Mouse (Mus musculus) midbrain, embryonic 14.5 days (tissue): ENCODE results near the gene Slc45a3. TPM values are rescaled to one million over a fixed set of nuclear protein-coding genes. Genes with fewer than 3 reads are reported as not detected.

Experiments used
- ATAC-seq: fragments of 200-750 bp; cut with Nextera tagmentation; 2 replicates; pipeline ENCODE4 v1.8.0; 2017; ENCODE audit warnings: moderate number of reproducible peaks, moderate library complexity; ENCODE audit not compliant: low FRiP score, low TSS enrichment
- DNase-seq: peaks from one replicate; pipeline ENCODE4 v3.0.0-alpha.2; 2015
- H3K27ac ChIP-seq: fragments of 300-500 bp; sonication (generic); replicated peaks from 2 replicates; pipeline ENCODE4 v1.5.1; 2014; ENCODE audit warnings: mild to moderate bottlenecking, low read depth, low read length, moderate library complexity
- H3K27me3 ChIP-seq: fragments of 300-500 bp; sonication (generic); 2 replicates; pipeline ENCODE4 v1.6.1; 2014; ENCODE audit warnings: low read length, control low read depth, mixed read lengths; ENCODE audit not compliant: control insufficient read depth, insufficient read depth
- H3K36me3 ChIP-seq: fragments of 300-500 bp; sonication (generic); 2 replicates; pipeline ENCODE4 v1.6.1; 2014; ENCODE audit warnings: low read length, control low read depth; ENCODE audit not compliant: control insufficient read depth, insufficient read depth
- H3K4me1 ChIP-seq: fragments of 300-500 bp; sonication (generic); 2 replicates; pipeline ENCODE4 v1.6.1; 2014; ENCODE audit warnings: mild to moderate bottlenecking, antibody characterized with exemption, low read length, control low read depth; ENCODE audit not compliant: control insufficient read depth, insufficient read depth
- H3K4me2 ChIP-seq: fragments of 300-500 bp; sonication (generic); 2 replicates; pipeline ENCODE4 v1.6.1; 2014; ENCODE audit warnings: mild to moderate bottlenecking, low read length, moderate library complexity
- H3K4me3 ChIP-seq: fragments of 300-500 bp; sonication (generic); replicated peaks from 2 replicates; pipeline ENCODE4 v1.5.1; 2014; ENCODE audit warnings: low read depth, low read length
- H3K9ac ChIP-seq: fragments of 300-500 bp; sonication (generic); replicated peaks from 2 replicates; pipeline ENCODE4 v1.6.1; 2014; ENCODE audit warnings: mild to moderate bottlenecking, low read length, moderate library complexity
- H3K9me3 ChIP-seq: fragments of 300-500 bp; sonication (generic); 2 replicates; pipeline ENCODE4 v1.6.1; 2016; ENCODE audit warnings: low read length, control low read depth, mixed read lengths; ENCODE audit not compliant: control insufficient read depth
- WGBS: fragments of 180-500 bp; shearing (Covaris S2); extraction: QIAGEN DNeasy Blood & Tissue Kit; methylation state at CpG from one replicate; pipeline ENCODE4 v1.1.7; 2014; 5-methylcytosine and 5-hydroxymethylcytosine counted together
- polyA plus RNA-seq: library from polyadenylated mRNA; unstranded; fragments of >200 nt; fragmentation: Nextera tagmentation; extraction: Ambion mirVana; gene quantifications from 2 replicates; pipeline ENCODE4 v1.2.1, GENCODE M21; 2014

Slc45a3 gene
- polyA plus RNA-seq, 1 experiment from 2014 or later = 6.4 TPM

DNA sequence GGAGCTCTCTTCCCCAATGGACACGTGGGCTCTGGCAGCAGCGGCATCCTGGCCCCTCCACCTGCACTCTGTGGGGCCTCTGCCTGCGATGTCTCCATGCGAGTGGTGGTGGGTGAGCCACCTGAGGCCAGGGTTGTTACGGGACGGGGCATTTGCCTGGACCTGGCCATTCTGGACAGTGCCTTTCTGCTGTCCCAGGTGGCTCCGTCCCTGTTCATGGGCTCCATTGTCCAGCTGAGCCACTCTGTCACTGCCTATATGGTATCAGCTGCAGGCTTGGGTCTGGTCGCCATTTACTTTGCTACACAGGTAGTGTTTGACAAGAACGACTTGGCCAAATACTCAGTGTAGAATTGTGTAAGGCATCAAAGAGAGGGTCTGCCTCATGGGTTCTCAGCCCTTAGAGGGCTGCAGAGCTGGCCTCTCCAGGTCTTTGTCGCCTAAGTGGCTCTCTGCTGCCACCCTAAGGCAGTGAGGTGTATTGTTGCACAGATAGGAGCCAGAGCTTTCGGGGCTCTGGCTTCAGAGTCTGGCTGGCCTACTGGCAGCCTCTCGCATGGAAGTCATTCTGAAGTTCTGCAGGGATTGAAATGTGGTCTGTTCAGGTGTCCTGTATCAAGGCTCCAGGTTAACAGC is 18.7 kb downstream of the Slc45a3 start:
- no peak overlapping the region for H3K9ac ChIP-seq
- ATAC-seq (peak; percentile 61), DNase-seq (peak; percentile 89)
- H3K27me3 ChIP-seq = no peaks in the 10 kb centered on the region
- 45% methylated on average over 12 of the region's 12 CpGs for WGBS
- no peak overlapping the region for H3K4me2 ChIP-seq
- H3K36me3 ChIP-seq = no peaks in the 10 kb centered on the region
- no peak overlapping the region for H3K4me3 ChIP-seq
- no peaks in the 10 kb centered on the region for H3K9me3 ChIP-seq
- no peaks in the 10 kb centered on the region for H3K4me1 ChIP-seq
- H3K27ac ChIP-seq = no peak overlapping the region

DNA sequence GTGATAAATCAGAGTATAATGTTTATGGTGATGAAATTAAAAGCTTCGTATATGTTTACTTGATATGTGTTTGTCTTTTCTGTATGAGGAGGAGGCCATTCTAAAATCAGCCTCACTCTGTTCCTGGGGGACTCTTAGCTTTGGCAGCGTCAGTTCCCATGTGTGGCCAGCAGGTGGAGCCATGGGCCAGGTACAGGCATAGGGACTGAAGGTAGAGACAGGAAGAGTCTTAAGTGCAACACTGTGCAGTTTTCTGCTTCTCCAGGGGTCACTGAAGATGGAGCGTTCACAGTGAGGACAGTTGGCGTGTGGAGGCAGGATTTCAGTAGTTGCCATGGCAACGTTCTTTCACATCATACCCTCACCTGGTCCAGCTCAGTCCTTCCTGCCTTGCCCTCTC is 20.1 kb downstream of the Slc45a3 start:
- Histone ChIP-seq H3K4me3 (no peak overlapping the region), H3K9ac (no peak overlapping the region), H3K27ac (no peak overlapping the region), H3K9me3 (no peaks in the 10 kb centered on the region), H3K27me3 (no peaks in the 10 kb centered on the region), H3K4me1 (no peaks in the 10 kb centered on the region), H3K36me3 (no peaks in the 10 kb centered on the region), H3K4me2 (no peak overlapping the region)
- WGBS = 19% methylated on average over 5 of the region's 5 CpGs
- DNase-seq (peak; percentile 88), ATAC-seq (peak; percentile 31; the same call in 1 of the 2 replicates)

DNA sequence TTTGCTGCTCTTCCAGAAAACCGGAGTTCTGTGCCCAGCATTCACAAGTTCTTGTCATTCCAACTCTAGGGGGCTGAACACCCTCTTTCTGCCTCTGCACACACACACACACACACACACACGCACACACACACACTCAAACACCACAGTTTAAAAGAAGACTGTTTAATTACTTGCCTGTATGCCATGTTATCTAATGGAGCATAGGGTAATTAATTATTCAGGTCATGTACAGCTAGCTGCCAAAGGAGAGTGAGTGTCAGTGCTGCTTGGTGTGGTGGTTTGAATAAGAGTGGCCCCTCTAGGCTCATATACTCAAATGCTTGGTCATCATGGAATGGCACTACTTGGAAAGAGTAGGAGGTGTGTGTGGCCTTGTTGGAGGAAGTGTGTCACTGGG is 21.0 kb downstream of the Slc45a3 start:
- no peaks in the 10 kb centered on the region for H3K9me3 ChIP-seq
- no peak for ATAC-seq
- H3K27me3 ChIP-seq = no peaks in the 10 kb centered on the region
- H3K4me3 ChIP-seq = no peak overlapping the region
- 85% methylated on average over 2 of the region's 2 CpGs for WGBS
- no peak for DNase-seq
- H3K36me3 ChIP-seq = no peaks in the 10 kb centered on the region
- no peaks in the 10 kb centered on the region for H3K4me1 ChIP-seq
- no peak overlapping the region for H3K9ac ChIP-seq
- H3K4me2 ChIP-seq = no peak overlapping the region
- no peak overlapping the region for H3K27ac ChIP-seq

DNA sequence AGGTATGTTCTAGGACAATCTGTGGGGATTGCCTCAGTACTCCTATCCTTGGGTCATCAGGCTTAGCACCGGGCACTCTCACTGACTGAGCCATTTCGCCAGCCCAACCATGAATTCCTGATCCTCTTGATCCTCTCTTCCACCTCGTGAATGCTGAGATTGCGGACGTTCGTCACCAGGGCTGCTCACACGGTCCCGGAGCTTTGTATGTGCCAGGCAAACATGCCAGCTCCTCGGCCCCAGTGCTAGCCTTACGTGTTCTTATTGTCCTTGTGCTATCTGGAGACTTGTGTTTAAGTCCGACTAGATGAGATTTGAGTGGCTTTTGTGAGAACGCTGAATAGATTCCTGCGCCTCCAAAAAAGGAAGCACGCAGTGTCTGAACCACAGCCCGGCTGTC is 24.7 kb downstream of the Slc45a3 start:
- no peak overlapping the region for H3K27ac ChIP-seq
- no peak overlapping the region for H3K9ac ChIP-seq
- no peak overlapping the region for H3K4me3 ChIP-seq
- H3K27me3 ChIP-seq = no peaks in the 10 kb centered on the region
- no peaks in the 10 kb centered on the region for H3K36me3 ChIP-seq
- no peak overlapping the region for H3K4me2 ChIP-seq
- no peak for DNase-seq
- no peaks in the 10 kb centered on the region for H3K4me1 ChIP-seq
- WGBS = 59% methylated on average over 15 of the region's 15 CpGs
- no peak for ATAC-seq
- no peaks in the 10 kb centered on the region for H3K9me3 ChIP-seq

DNA sequence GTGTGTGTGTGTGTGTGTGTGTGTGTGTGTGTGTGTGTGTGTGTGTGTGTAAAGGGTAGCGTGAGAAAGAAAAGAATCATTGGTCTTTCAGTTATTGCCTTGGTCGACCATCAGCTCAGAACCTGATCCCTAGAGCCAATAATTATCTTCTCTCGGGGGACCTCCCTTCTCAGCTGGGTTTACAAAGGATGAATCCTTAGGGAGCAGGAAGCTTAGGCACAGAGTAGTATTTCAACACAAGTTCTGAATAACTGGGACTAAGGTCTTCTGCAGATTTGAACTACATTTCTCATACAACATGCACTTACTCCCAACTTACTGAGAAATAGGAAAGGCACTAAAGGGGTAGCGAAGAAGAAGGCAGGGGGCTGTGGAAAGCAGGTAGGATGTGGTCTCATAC is 26.7 kb downstream of the Slc45a3 start:
- no peak overlapping the region for H3K4me2 ChIP-seq
- WGBS = 75% methylated on average over 4 of the region's 4 CpGs
- DNase-seq (no peak), ATAC-seq (no peak)
- H3K36me3 ChIP-seq = no peaks in the 10 kb centered on the region
- no peaks in the 10 kb centered on the region for H3K27me3 ChIP-seq
- H3K9me3 ChIP-seq = no peaks in the 10 kb centered on the region
- no peaks in the 10 kb centered on the region for H3K4me1 ChIP-seq
- H3K9ac ChIP-seq = no peak overlapping the region
- H3K4me3 ChIP-seq = no peak overlapping the region
- no peak overlapping the region for H3K27ac ChIP-seq

DNA sequence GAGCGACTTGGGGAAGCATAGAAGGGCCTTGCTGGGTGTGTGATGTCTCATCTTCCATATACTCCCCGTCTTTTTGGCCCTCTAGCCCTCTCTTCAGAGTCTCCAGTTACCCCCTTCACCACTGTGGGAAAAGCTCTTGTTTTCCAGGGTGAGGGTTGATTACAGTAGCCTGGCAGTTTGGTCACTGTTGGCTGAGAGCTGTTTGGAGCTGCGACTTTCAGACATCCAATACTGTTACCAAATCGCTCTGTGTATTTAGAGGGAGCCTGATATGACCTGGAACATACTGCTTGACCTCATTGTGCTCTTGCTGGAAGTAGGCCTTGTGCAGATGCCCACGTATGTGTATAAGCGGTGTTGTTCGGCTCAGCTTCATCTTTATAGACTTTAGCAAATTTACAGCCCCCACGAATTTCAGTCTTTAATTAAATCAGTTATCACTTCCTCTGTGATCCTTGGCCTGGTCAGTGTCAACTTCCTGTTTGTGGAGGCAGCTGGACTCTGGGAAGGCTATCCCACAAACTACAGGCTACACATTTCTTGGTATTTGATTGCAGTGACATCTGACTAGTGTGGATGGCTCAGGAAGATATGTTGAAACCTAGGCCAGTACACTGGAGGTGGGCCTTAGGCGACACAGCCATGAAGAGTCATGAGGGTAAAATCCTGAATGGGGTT is 27.5 kb downstream of the Slc45a3 start:
- no peak overlapping the region for H3K27ac ChIP-seq
- no peaks in the 10 kb centered on the region for H3K9me3 ChIP-seq
- H3K4me1 ChIP-seq = no peaks in the 10 kb centered on the region
- no peak overlapping the region for H3K9ac ChIP-seq
- no peaks in the 10 kb centered on the region for H3K36me3 ChIP-seq
- no peak overlapping the region for H3K4me2 ChIP-seq
- no peak for ATAC-seq
- H3K4me3 ChIP-seq = no peak overlapping the region
- 93% methylated on average over 9 of the region's 9 CpGs for WGBS
- no peak for DNase-seq
- no peaks in the 10 kb centered on the region for H3K27me3 ChIP-seq

DNA sequence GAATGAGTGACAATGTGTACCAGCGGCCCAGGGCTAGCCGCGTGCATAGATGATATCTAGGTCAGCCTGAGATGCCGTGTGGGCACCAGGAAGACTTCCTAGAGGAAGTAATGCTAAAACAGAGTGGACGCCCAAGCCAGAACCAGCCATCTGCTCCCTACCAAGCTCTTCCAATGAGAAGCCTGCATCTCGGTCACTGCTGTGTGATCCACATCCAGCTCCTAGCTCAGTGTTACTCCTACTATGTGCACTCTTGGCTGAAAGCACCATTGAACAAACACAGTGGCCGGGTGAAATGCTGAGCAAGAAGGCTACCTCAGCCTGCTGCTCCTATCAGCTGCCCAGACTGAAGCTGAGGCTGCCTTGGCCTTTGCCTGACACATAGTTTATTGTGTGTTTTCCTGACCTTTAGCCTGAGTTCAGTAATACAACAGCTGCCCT is 29.8 kb downstream of the Slc45a3 start:
- WGBS = 85% methylated on average over 7 of the region's 7 CpGs
- Histone ChIP-seq H3K27ac (no peak overlapping the region), H3K4me2 (no peak overlapping the region), H3K9me3 (no peaks in the 10 kb centered on the region), H3K36me3 (no peaks in the 10 kb centered on the region), H3K4me3 (no peak overlapping the region), H3K9ac (no peak overlapping the region), H3K27me3 (no peaks in the 10 kb centered on the region), H3K4me1 (no peaks in the 10 kb centered on the region)
- ATAC-seq (no peak), DNase-seq (no peak)

DNA sequence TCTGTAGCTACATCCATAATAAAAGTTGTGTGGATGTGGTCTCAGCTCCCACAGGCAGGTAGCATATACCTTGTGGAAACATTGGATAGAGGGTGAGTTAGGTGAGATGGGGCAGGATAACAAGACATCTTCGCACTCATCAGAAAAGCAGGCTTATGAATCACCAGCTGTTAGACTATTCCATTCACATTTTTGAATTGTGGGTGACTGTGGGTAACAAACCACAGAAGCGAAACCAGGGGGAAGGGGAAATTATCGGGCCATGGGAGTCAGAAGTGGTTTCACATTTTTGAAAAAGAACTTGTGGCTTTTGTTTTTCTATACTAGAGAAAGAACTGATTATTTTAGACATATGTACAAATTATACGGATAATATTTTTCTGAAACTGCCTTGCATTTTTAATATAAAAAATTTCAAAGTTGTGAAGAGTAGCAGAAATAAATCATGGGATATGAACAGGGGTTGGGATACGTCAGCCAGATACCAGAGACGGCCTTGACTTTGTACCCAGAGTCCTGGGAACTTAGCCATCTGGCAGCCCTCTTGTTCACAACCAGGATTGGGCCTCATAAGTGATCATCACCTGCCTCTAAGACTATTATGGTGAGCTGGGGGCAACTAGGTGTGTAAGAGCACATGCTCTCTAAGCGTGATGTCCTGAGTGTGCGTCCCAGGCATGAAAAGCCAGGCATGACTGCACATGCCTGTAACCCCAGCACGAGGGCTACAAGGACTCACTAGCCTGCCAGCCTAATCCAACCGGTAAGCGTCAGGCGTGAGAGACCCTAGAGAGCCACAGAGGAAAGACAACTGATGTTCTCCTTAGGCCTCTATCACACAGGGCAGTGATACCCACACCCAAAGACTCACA is 30.6 kb downstream of the Slc45a3 start:
- WGBS = 85% methylated on average over 12 of the region's 12 CpGs
- H3K36me3 ChIP-seq = no peaks in the 10 kb centered on the region
- H3K4me2 ChIP-seq = no peak overlapping the region
- H3K27ac ChIP-seq = no peak overlapping the region
- no peaks in the 10 kb centered on the region for H3K27me3 ChIP-seq
- DNase-seq = no peak
- H3K9ac ChIP-seq = no peak overlapping the region
- H3K4me1 ChIP-seq = no peaks in the 10 kb centered on the region
- ATAC-seq = no peak
- no peaks in the 10 kb centered on the region for H3K9me3 ChIP-seq
- H3K4me3 ChIP-seq = no peak overlapping the region
